Mouse (Mus musculus): ENCODE data around the gene Taz.

DNA sequence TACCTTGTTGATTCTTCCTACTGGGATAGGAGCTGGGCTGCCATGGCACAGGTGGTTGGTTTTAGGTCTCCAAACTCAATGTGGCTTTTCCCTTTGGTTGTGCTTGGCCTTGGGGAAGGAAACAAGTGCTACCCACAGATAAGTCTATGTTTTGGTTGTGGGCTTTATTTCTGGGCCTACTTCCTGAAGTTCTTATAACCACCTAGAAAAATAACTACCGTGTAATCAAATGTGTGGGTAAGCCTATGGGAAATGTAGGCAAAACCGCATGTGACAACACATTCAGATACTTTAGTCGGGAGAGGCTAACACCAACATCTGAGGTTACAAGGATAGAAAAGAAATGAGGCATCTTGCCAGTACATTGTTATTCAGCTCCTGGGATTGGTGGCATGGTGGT lies 24.0 kb upstream of the Taz start:
- TF ChIP-seq CTCF (IDR thresholded peaks at IDR 0.05; ENCODE audit: low read depth): no peak
- no peak for TF ChIP-seq EP300 (IDR thresholded peaks at IDR 0.05; ENCODE audit: low read depth)

Measured in liver, postnatal 0 days (tissue).